Mouse (Mus musculus) left cerebral cortex, adult 8-10 months (tissue): ENCODE results near the gene Rbfox1. TPM values are rescaled to one million over a fixed set of nuclear protein-coding genes. Genes with fewer than 3 reads are reported as not detected.

Source experiments
- DNase-seq, 2 experiments: peaks; one replicate each; pipeline ENCODE4 v3.0.0; 2022; ENCODE audit warnings: low spot score in 2 of 2
- total RNA-seq, 4 experiments: library from RNA; stranded (reverse); gene quantifications; 2 replicates each; pipeline ENCODE4 v1.2.4; 2022

Gene Rbfox1
- total RNA-seq, 4 experiments from 2014 or later = 293 to 314 (median 299) TPM

- DNase-seq = no peak
Measured at GRCm38 (mm10) chr16:7207599-7207998, 1322.4 kb downstream of the Rbfox1 start.

- peak in 1 of 2 experiments; percentile 41 for DNase-seq
Measured at GRCm38 (mm10) chr16:7212756-7213155, 1327.6 kb downstream of the Rbfox1 start.

GRCm38 (mm10) chr16:7223265-7223664 lies 1338.1 kb downstream of the Rbfox1 start:
- no peak for DNase-seq

GRCm38 (mm10) chr16:7226000-7226399 lies 1340.8 kb downstream of the Rbfox1 start:
- DNase-seq = no peak

- DNase-seq = no peak
Measured at GRCm38 (mm10) chr16:7228246-7228645, 1343.1 kb downstream of the Rbfox1 start.

GRCm38 (mm10) chr16:7229232-7229631 lies 1344.1 kb downstream of the Rbfox1 start:
- DNase-seq = no peak

- DNase-seq = no peak
Measured at GRCm38 (mm10) chr16:7241627-7242026, 1356.5 kb downstream of the Rbfox1 start.

- no peak for DNase-seq
Measured at GRCm38 (mm10) chr16:7242501-7242900, 1357.3 kb downstream of the Rbfox1 start.

- DNase-seq = no peak
Measured at GRCm38 (mm10) chr16:7244382-7244781, 1359.2 kb downstream of the Rbfox1 start.

GRCm38 (mm10) chr16:7251696-7252095 lies 1366.5 kb downstream of the Rbfox1 start:
- DNase-seq = no peak

- peak in 1 of 2 experiments; percentile 69 for DNase-seq
Measured at GRCm38 (mm10) chr16:7257366-7257765, 1372.2 kb downstream of the Rbfox1 start.

GRCm38 (mm10) chr16:7263261-7263660 lies 1378.1 kb downstream of the Rbfox1 start:
- DNase-seq = no peak

- no peak for DNase-seq
Measured at GRCm38 (mm10) chr16:7265715-7266114, 1380.6 kb downstream of the Rbfox1 start.

- peak in 1 of 2 experiments; percentile 37 for DNase-seq
Measured at GRCm38 (mm10) chr16:7275501-7275900, 1390.3 kb downstream of the Rbfox1 start.

GRCm38 (mm10) chr16:7275901-7276300 lies 1390.7 kb downstream of the Rbfox1 start:
- DNase-seq = no peak

- peak in 1 of 2 experiments; percentile 39 for DNase-seq
Measured at GRCm38 (mm10) chr16:7279544-7279943, 1394.4 kb downstream of the Rbfox1 start.

- DNase-seq = peak in 1 of 2 experiments; percentile 56
Measured at GRCm38 (mm10) chr16:7282257-7282656, 1397.1 kb downstream of the Rbfox1 start.

GRCm38 (mm10) chr16:7292985-7293805 lies 1408.0 kb downstream of the Rbfox1 start:
- no peak for DNase-seq

- no peak for DNase-seq
Measured at GRCm38 (mm10) chr16:7302416-7302815, 1417.3 kb downstream of the Rbfox1 start.

GRCm38 (mm10) chr16:7329196-7329595 lies 1444.0 kb downstream of the Rbfox1 start:
- no peak for DNase-seq

- no peak for DNase-seq
Measured at GRCm38 (mm10) chr16:7341186-7341585, 1456.0 kb downstream of the Rbfox1 start.

GRCm38 (mm10) chr16:7345298-7345697 lies 1460.1 kb downstream of the Rbfox1 start:
- DNase-seq = no peak

- no peak for DNase-seq
Measured at GRCm38 (mm10) chr16:7346001-7346625, 1461.0 kb downstream of the Rbfox1 start.
